Mouse (Mus musculus) forebrain, embryonic 12.5 days (tissue): ENCODE results near the gene Lin52. TPM values are rescaled to one million over a fixed set of nuclear protein-coding genes. Genes with fewer than 3 reads are reported as not detected.
"Not testable (repeated sequence)": the region's sequence is repeated elsewhere in the genome, so short reads cannot be mapped to it uniquely, and the experiment has no call there.

Experiments
- ATAC-seq: fragments of 200-750 bp; cut with Nextera tagmentation; 2 replicates; pipeline ENCODE4 v1.8.0; 2017; ENCODE audit warnings: moderate TSS enrichment; ENCODE audit not compliant: low FRiP score
- H3K27ac ChIP-seq: fragments of 300-500 bp; sonication (generic); 2 replicates; pipeline ENCODE4 v1.5.1; 2016; ENCODE audit warnings: mild to moderate bottlenecking
- H3K27me3 ChIP-seq: fragments of 300-500 bp; sonication (generic); 2 replicates; pipeline ENCODE4 v1.6.1; 2016; ENCODE audit warnings: mild to moderate bottlenecking
- H3K36me3 ChIP-seq: fragments of 300-500 bp; sonication (generic); replicated peaks from 2 replicates; pipeline ENCODE4 v1.6.1; 2016; ENCODE audit warnings: mild to moderate bottlenecking
- H3K4me1 ChIP-seq: fragments of 300-500 bp; sonication (generic); 2 replicates; pipeline ENCODE4 v1.6.1; 2016
- H3K4me2 ChIP-seq: fragments of 300-500 bp; sonication (generic); 2 replicates; pipeline ENCODE4 v1.6.1; 2016; ENCODE audit warnings: mild to moderate bottlenecking, moderate library complexity
- H3K4me3 ChIP-seq: fragments of 300-500 bp; sonication (generic); replicated peaks from 2 replicates; pipeline ENCODE4 v1.5.1; 2016; ENCODE audit warnings: mild to moderate bottlenecking
- H3K9ac ChIP-seq: fragments of 300-500 bp; sonication (generic); 2 replicates; pipeline ENCODE4 v1.6.1; 2016; ENCODE audit warnings: mild to moderate bottlenecking
- H3K9me3 ChIP-seq: fragments of 300-500 bp; sonication (generic); 2 replicates; pipeline ENCODE4 v1.6.1; 2016
- WGBS: fragments of 180-500 bp; shearing (Covaris S2); methylation state at CpG from one replicate; pipeline ENCODE4 v1.1.7; 2016; 5-methylcytosine and 5-hydroxymethylcytosine counted together
- polyA plus RNA-seq: library from polyadenylated mRNA; unstranded; fragments of >200 nt; fragmentation: Nextera tagmentation; extraction: Ambion mirVana; gene quantifications from 2 replicates; pipeline ENCODE4 v1.2.1, GENCODE M21; 2016

The Lin52 gene
- polyA plus RNA-seq, 1 experiment from 2014 or later = 37.5 TPM

- ATAC-seq = no peak
- H3K27ac ChIP-seq = peak overlapping the region; percentile 54; the same call in 1 of the 2 replicates
- 0 out of 2 replicates have a peak, but pooled peaks cover 6% of the 10 kb centered on the region for H3K27me3 ChIP-seq
- H3K9me3 ChIP-seq = no peaks in the 10 kb centered on the region
- H3K4me1 ChIP-seq = peaks cover 23% of the 10 kb centered on the region
- no peak overlapping the region for H3K9ac ChIP-seq
- H3K4me3 ChIP-seq = no peak overlapping the region
- H3K36me3 ChIP-seq = no peaks in the 10 kb centered on the region; the same call in 1 of the 2 replicates
- no peak overlapping the region for H3K4me2 ChIP-seq
- WGBS = 49% methylated on average over 11 of the region's 11 CpGs
These were observed 73.2 kb downstream of the Lin52 start for GRCm38 (mm10) chr12:84524147-84525050.

- no peak overlapping the region for H3K4me3 ChIP-seq
- no peak overlapping the region for H3K4me2 ChIP-seq
- no peak overlapping the region for H3K9ac ChIP-seq
- peaks cover 23% of the 10 kb centered on the region for H3K4me1 ChIP-seq
- no peaks in the 10 kb centered on the region for H3K9me3 ChIP-seq
- ATAC-seq = no peak
- H3K27me3 ChIP-seq = 0 out of 2 replicates have a peak, but pooled peaks cover 6% of the 10 kb centered on the region
- WGBS = 93% methylated on average over 12 of the region's 12 CpGs
- H3K36me3 ChIP-seq = no peaks in the 10 kb centered on the region; the same call in 1 of the 2 replicates
- no peak overlapping the region for H3K27ac ChIP-seq
These were observed 74.2 kb downstream of the Lin52 start for GRCm38 (mm10) chr12:84525422-84525821.

- peaks cover 38% of the 10 kb centered on the region for H3K4me1 ChIP-seq
- no peak overlapping the region for H3K27ac ChIP-seq
- no peak overlapping the region for H3K9ac ChIP-seq
- no peaks in the 10 kb centered on the region for H3K9me3 ChIP-seq
- H3K4me3 ChIP-seq = no peak overlapping the region
- WGBS = 85% methylated on average over 5 of the region's 5 CpGs
- no peaks in the 10 kb centered on the region for H3K36me3 ChIP-seq
- ATAC-seq = no peak
- H3K27me3 ChIP-seq = 0 out of 2 replicates have a peak, but pooled peaks cover 3% of the 10 kb centered on the region
- H3K4me2 ChIP-seq = no peak overlapping the region
These were observed 79.2 kb downstream of the Lin52 start for GRCm38 (mm10) chr12:84530426-84530825.

GRCm38 (mm10) chr12:84531906-84532829 lies 80.9 kb downstream of the Lin52 start:
- WGBS = 12% methylated on average over 13 of the region's 13 CpGs
- H3K4me2 ChIP-seq = 0 out of 2 replicates have a peak overlapping the region, but pooled peaks have one; percentile 28
- H3K9ac ChIP-seq = no peak overlapping the region
- H3K4me3 ChIP-seq = no peak overlapping the region
- H3K36me3 ChIP-seq = no peaks in the 10 kb centered on the region
- H3K4me1 ChIP-seq = peaks cover 36% of the 10 kb centered on the region
- 0 out of 2 replicates have a peak, but pooled peaks cover 3% of the 10 kb centered on the region for H3K27me3 ChIP-seq
- peak overlapping the region; percentile 89 for H3K27ac ChIP-seq
- peak; percentile 89 for ATAC-seq
- H3K9me3 ChIP-seq = no peaks in the 10 kb centered on the region

GRCm38 (mm10) chr12:84532830-84533199 lies 81.6 kb downstream of the Lin52 start:
- H3K4me3 ChIP-seq = no peak overlapping the region
- no peak overlapping the region for H3K9ac ChIP-seq
- no peaks in the 10 kb centered on the region for H3K9me3 ChIP-seq
- H3K4me1 ChIP-seq = peaks cover 36% of the 10 kb centered on the region
- H3K36me3 ChIP-seq = no peaks in the 10 kb centered on the region
- ATAC-seq = no peak; the same call in 1 of the 2 replicates
- H3K27me3 ChIP-seq = 0 out of 2 replicates have a peak, but pooled peaks cover 3% of the 10 kb centered on the region
- 34% methylated on average over 8 of the region's 8 CpGs for WGBS
- H3K4me2 ChIP-seq = peak overlapping the region; percentile 28; the same call in 1 of the 2 replicates
- peak overlapping the region; percentile 89 for H3K27ac ChIP-seq

- no peak overlapping the region for H3K4me2 ChIP-seq
- no peak overlapping the region for H3K4me3 ChIP-seq
- H3K27ac ChIP-seq = peak overlapping the region; percentile 89
- 52% methylated on average over 7 of the region's 7 CpGs for WGBS
- H3K9me3 ChIP-seq = no peaks in the 10 kb centered on the region
- 0 out of 2 replicates have a peak, but pooled peaks cover 2% of the 10 kb centered on the region for H3K27me3 ChIP-seq
- H3K36me3 ChIP-seq = no peaks in the 10 kb centered on the region
- no peak for ATAC-seq
- H3K4me1 ChIP-seq = peaks cover 39% of the 10 kb centered on the region
- H3K9ac ChIP-seq = no peak overlapping the region
These were observed 82.7 kb downstream of the Lin52 start for GRCm38 (mm10) chr12:84533706-84534486.

- not testable (repeated sequence) for H3K36me3 ChIP-seq, H3K9ac ChIP-seq, H3K9me3 ChIP-seq, H3K4me3 ChIP-seq, ATAC-seq, H3K27ac ChIP-seq, H3K4me2 ChIP-seq
- Histone ChIP-seq H3K27me3 (peaks cover 13% of the 10 kb centered on the region; the same call in 1 of the 2 replicates), H3K4me1 (peaks cover 25% of the 10 kb centered on the region)
- WGBS = 84% methylated on average over 3 of the region's 3 CpGs
These were observed 88.3 kb downstream of the Lin52 start for GRCm38 (mm10) chr12:84539537-84539936.

GRCm38 (mm10) chr12:84541391-84541958 lies 90.3 kb downstream of the Lin52 start:
- Histone ChIP-seq H3K36me3 (no peaks in the 10 kb centered on the region), H3K4me1 (peaks cover 20% of the 10 kb centered on the region; the same call in 1 of the 2 replicates), H3K4me2 (no peak overlapping the region), H3K9me3 (no peaks in the 10 kb centered on the region), H3K9ac (no peak overlapping the region), H3K27me3 (peaks cover 13% of the 10 kb centered on the region; the same call in 1 of the 2 replicates), H3K27ac (peak overlapping the region; percentile 73), H3K4me3 (no peak overlapping the region)
- 39% methylated on average over 11 of the region's 11 CpGs for whole genome bisulfite sequencing
- ATAC-seq = peak; percentile 76; the same call in 1 of the 2 replicates

GRCm38 (mm10) chr12:84546028-84546427 lies 94.8 kb downstream of the Lin52 start:
- ATAC-seq = peak; percentile 81
- Histone ChIP-seq H3K4me2 (no peak overlapping the region), H3K4me1 (peaks cover 18% of the 10 kb centered on the region), H3K4me3 (no peak overlapping the region), H3K36me3 (no peaks in the 10 kb centered on the region), H3K9ac (no peak overlapping the region), H3K9me3 (no peaks in the 10 kb centered on the region), H3K27me3 (peaks cover 12% of the 10 kb centered on the region; the same call in 1 of the 2 replicates), H3K27ac (no peak overlapping the region)
- 3% methylated on average over 12 of the region's 12 CpGs for WGBS

GRCm38 (mm10) chr12:84546577-84547085 lies 95.4 kb downstream of the Lin52 start:
- Histone ChIP-seq H3K36me3 (no peaks in the 10 kb centered on the region), H3K4me1 (peaks cover 12% of the 10 kb centered on the region), H3K9me3 (no peaks in the 10 kb centered on the region), H3K9ac (no peak overlapping the region), H3K4me3 (no peak overlapping the region), H3K27ac (no peak overlapping the region), H3K27me3 (peaks cover 12% of the 10 kb centered on the region; the same call in 1 of the 2 replicates), H3K4me2 (no peak overlapping the region)
- ATAC-seq = 0 out of 2 replicates have a peak, but pooled peaks have one; percentile 33
- WGBS = 62% methylated on average over 2 of the region's 2 CpGs

GRCm38 (mm10) chr12:84548251-84548650 lies 97.0 kb downstream of the Lin52 start:
- no peaks in the 10 kb centered on the region for H3K36me3 ChIP-seq
- no peak overlapping the region for H3K4me2 ChIP-seq
- no peak overlapping the region for H3K4me3 ChIP-seq
- H3K4me1 ChIP-seq = peaks cover 4% of the 10 kb centered on the region; the same call in 1 of the 2 replicates
- peaks cover 13% of the 10 kb centered on the region; the same call in 1 of the 2 replicates for H3K27me3 ChIP-seq
- peak overlapping the region; percentile 43; the same call in 1 of the 2 replicates for H3K27ac ChIP-seq
- no peak overlapping the region for H3K9ac ChIP-seq
- H3K9me3 ChIP-seq = no peaks in the 10 kb centered on the region
- ATAC-seq = no peak
- 36% methylated on average over 8 of the region's 8 CpGs for WGBS
